Mouse (Mus musculus) embryonic facial prominence, embryonic 12.5 days (tissue): ENCODE results near the gene Samd4b. TPM values are rescaled to one million over a fixed set of nuclear protein-coding genes. Genes with fewer than 3 reads are reported as not detected.
A peak's percentile ranks its signal among the peaks of the same experiment; 100 is the strongest.

ENCODE experiments used
- ATAC-seq: fragments of 200-750 bp; cut with Nextera tagmentation; 2 replicates; pipeline ENCODE4 v1.8.0; 2017; ENCODE audit not compliant: insufficient number of reproducible peaks, insufficient read depth, low FRiP score, low TSS enrichment
- H3K27ac ChIP-seq: fragments of 300-500 bp; sonication (generic); 2 replicates; pipeline ENCODE4 v1.5.1; 2016; ENCODE audit warnings: mild to moderate bottlenecking
- H3K27me3 ChIP-seq: fragments of 300-500 bp; sonication (generic); 2 replicates; pipeline ENCODE4 v1.6.1; 2016; ENCODE audit warnings: mild to moderate bottlenecking, moderate library complexity
- H3K36me3 ChIP-seq: fragments of 300-500 bp; sonication (generic); 2 replicates; pipeline ENCODE4 v1.6.1; 2016; ENCODE audit warnings: mild to moderate bottlenecking
- H3K4me1 ChIP-seq: fragments of 300-500 bp; sonication (generic); 2 replicates; pipeline ENCODE4 v1.6.1; 2016
- H3K4me2 ChIP-seq: fragments of 300-500 bp; sonication (generic); replicated peaks from 2 replicates; pipeline ENCODE4 v1.6.1; 2016; ENCODE audit warnings: mild to moderate bottlenecking, moderate library complexity
- H3K4me3 ChIP-seq: fragments of 300-500 bp; sonication (generic); 2 replicates; pipeline ENCODE4 v1.5.1; 2016; ENCODE audit warnings: mild to moderate bottlenecking
- H3K9ac ChIP-seq: fragments of 300-500 bp; sonication (generic); 2 replicates; pipeline ENCODE4 v1.6.1; 2016; ENCODE audit warnings: mild to moderate bottlenecking, moderate library complexity
- H3K9me3 ChIP-seq: fragments of 300-500 bp; sonication (generic); 2 replicates; pipeline ENCODE4 v1.6.1; 2016; ENCODE audit warnings: mild to moderate bottlenecking, moderate library complexity
- WGBS: fragments of 180-500 bp; shearing (Covaris S2); methylation state at CpG from one replicate; pipeline ENCODE4 v1.1.7; 2016; 5-methylcytosine and 5-hydroxymethylcytosine counted together
- polyA plus RNA-seq: library from polyadenylated mRNA; unstranded; fragments of >200 nt; fragmentation: Nextera tagmentation; extraction: Ambion mirVana; gene quantifications from 2 replicates; pipeline ENCODE4 v1.2.1, GENCODE M21; 2016

Gene Samd4b
- polyA plus RNA-seq, 1 experiment from 2014 or later, result 36.6 TPM

GRCm38 (mm10) chr7:28371514-28371989, 226.4 kb downstream of the Samd4b start:
- under 1% methylated on average over 30 of the region's 43 CpGs for WGBS
- Histone ChIP-seq H3K27ac (peak overlapping the region; percentile 96), H3K4me1 (peaks cover 29% of the 10 kb centered on the region), H3K9ac (peak overlapping the region; percentile 92), H3K4me3 (peak overlapping the region; percentile 78), H3K36me3 (peaks cover 38% of the 10 kb centered on the region), H3K9me3 (no peaks in the 10 kb centered on the region), H3K4me2 (peak overlapping the region; percentile 98), H3K27me3 (no peaks in the 10 kb centered on the region)
- ATAC-seq, result no peak

- Histone ChIP-seq H3K9me3 (no peaks in the 10 kb centered on the region), H3K9ac (peak overlapping the region; percentile 92), H3K27me3 (no peaks in the 10 kb centered on the region), H3K27ac (peak overlapping the region; percentile 96), H3K36me3 (peaks cover 43% of the 10 kb centered on the region), H3K4me2 (peak overlapping the region; percentile 98), H3K4me3 (peak overlapping the region; percentile 78), H3K4me1 (peaks cover 24% of the 10 kb centered on the region)
- no peak for ATAC-seq
- WGBS, result 7% methylated on average over 11 of the region's 11 CpGs
Observed at GRCm38 (mm10) chr7:28370977-28371513, 226.9 kb downstream of the Samd4b start.

GRCm38 (mm10) chr7:28370051-28370450, 227.9 kb downstream of the Samd4b start:
- H3K4me1 ChIP-seq, result peaks cover 22% of the 10 kb centered on the region
- no peak overlapping the region for H3K27ac ChIP-seq
- peaks cover 53% of the 10 kb centered on the region for H3K36me3 ChIP-seq
- 93% methylated on average over 14 of the region's 14 CpGs for WGBS
- no peaks in the 10 kb centered on the region for H3K27me3 ChIP-seq
- H3K4me3 ChIP-seq, result peak overlapping the region; percentile 78
- peak overlapping the region; percentile 92 for H3K9ac ChIP-seq
- peak overlapping the region; percentile 98 for H3K4me2 ChIP-seq
- H3K9me3 ChIP-seq, result no peaks in the 10 kb centered on the region
- no peak for ATAC-seq

- H3K4me3 ChIP-seq, result no peak overlapping the region
- H3K4me2 ChIP-seq, result no peak overlapping the region
- H3K27ac ChIP-seq, result no peak overlapping the region
- H3K36me3 ChIP-seq, result peaks cover 69% of the 10 kb centered on the region
- H3K27me3 ChIP-seq, result no peaks in the 10 kb centered on the region
- no peak overlapping the region for H3K9ac ChIP-seq
- 88% methylated on average over 16 of the region's 16 CpGs for WGBS
- no peaks in the 10 kb centered on the region for H3K9me3 ChIP-seq
- peaks cover 17% of the 10 kb centered on the region for H3K4me1 ChIP-seq
- ATAC-seq, result no peak
Observed at GRCm38 (mm10) chr7:28368276-28368920, 229.5 kb downstream of the Samd4b start.

- no peak overlapping the region for H3K4me2 ChIP-seq
- H3K9ac ChIP-seq, result no peak overlapping the region
- H3K4me1 ChIP-seq, result peaks cover 17% of the 10 kb centered on the region
- no peaks in the 10 kb centered on the region for H3K27me3 ChIP-seq
- H3K4me3 ChIP-seq, result no peak overlapping the region
- H3K27ac ChIP-seq, result no peak overlapping the region
- no peak for ATAC-seq
- no peaks in the 10 kb centered on the region for H3K9me3 ChIP-seq
- peaks cover 74% of the 10 kb centered on the region for H3K36me3 ChIP-seq
- 91% methylated on average over 16 of the region's 16 CpGs for WGBS
Observed at GRCm38 (mm10) chr7:28367663-28368275, 230.2 kb downstream of the Samd4b start.

GRCm38 (mm10) chr7:28362441-28363060, 235.4 kb downstream of the Samd4b start:
- no peaks in the 10 kb centered on the region for H3K27me3 ChIP-seq
- peaks cover 88% of the 10 kb centered on the region for H3K36me3 ChIP-seq
- ATAC-seq, result no peak
- H3K9ac ChIP-seq, result no peak overlapping the region
- 89% methylated on average over 16 of the region's 16 CpGs for WGBS
- H3K27ac ChIP-seq, result no peak overlapping the region
- no peak overlapping the region for H3K4me3 ChIP-seq
- no peak overlapping the region for H3K4me2 ChIP-seq
- peaks cover 10% of the 10 kb centered on the region for H3K4me1 ChIP-seq
- no peaks in the 10 kb centered on the region for H3K9me3 ChIP-seq

GRCm38 (mm10) chr7:28361647-28362341, 236.2 kb downstream of the Samd4b start:
- WGBS, result 95% methylated on average over 20 of the region's 20 CpGs
- Histone ChIP-seq H3K4me2 (no peak overlapping the region), H3K9me3 (no peaks in the 10 kb centered on the region), H3K4me1 (peaks cover 18% of the 10 kb centered on the region), H3K27me3 (no peaks in the 10 kb centered on the region), H3K27ac (no peak overlapping the region), H3K4me3 (no peak overlapping the region), H3K9ac (no peak overlapping the region), H3K36me3 (peaks cover 80% of the 10 kb centered on the region)
- ATAC-seq, result no peak

GRCm38 (mm10) chr7:28360291-28360690, 237.7 kb downstream of the Samd4b start:
- peaks cover 66% of the 10 kb centered on the region for H3K36me3 ChIP-seq
- no peaks in the 10 kb centered on the region for H3K9me3 ChIP-seq
- 93% methylated on average over 6 of the region's 6 CpGs for WGBS
- H3K4me1 ChIP-seq, result peaks cover 20% of the 10 kb centered on the region
- no peak for ATAC-seq
- no peak overlapping the region for H3K4me3 ChIP-seq
- no peak overlapping the region for H3K9ac ChIP-seq
- no peak overlapping the region for H3K27ac ChIP-seq
- no peaks in the 10 kb centered on the region for H3K27me3 ChIP-seq
- no peak overlapping the region for H3K4me2 ChIP-seq

GRCm38 (mm10) chr7:28359854-28360253, 238.1 kb downstream of the Samd4b start:
- WGBS, result 94% methylated on average over 10 of the region's 10 CpGs
- no peak overlapping the region for H3K4me2 ChIP-seq
- H3K9me3 ChIP-seq, result no peaks in the 10 kb centered on the region
- peaks cover 20% of the 10 kb centered on the region for H3K4me1 ChIP-seq
- no peak overlapping the region for H3K4me3 ChIP-seq
- H3K36me3 ChIP-seq, result peaks cover 65% of the 10 kb centered on the region
- no peaks in the 10 kb centered on the region for H3K27me3 ChIP-seq
- no peak overlapping the region for H3K27ac ChIP-seq
- H3K9ac ChIP-seq, result no peak overlapping the region
- ATAC-seq, result no peak

- H3K9me3 ChIP-seq, result no peaks in the 10 kb centered on the region
- no peak for ATAC-seq
- peak overlapping the region; percentile 80 for H3K27ac ChIP-seq
- no peak overlapping the region for H3K9ac ChIP-seq
- H3K4me1 ChIP-seq, result peaks cover 20% of the 10 kb centered on the region
- 61% methylated on average over 7 of the region's 7 CpGs for WGBS
- no peaks in the 10 kb centered on the region for H3K27me3 ChIP-seq
- no peak overlapping the region for H3K4me2 ChIP-seq
- peaks cover 64% of the 10 kb centered on the region for H3K36me3 ChIP-seq
- H3K4me3 ChIP-seq, result no peak overlapping the region
Observed at GRCm38 (mm10) chr7:28358431-28358830, 239.5 kb downstream of the Samd4b start.

- 8% methylated on average over 5 of the region's 5 CpGs for WGBS
- Histone ChIP-seq H3K36me3 (peaks cover 66% of the 10 kb centered on the region), H3K4me1 (peaks cover 20% of the 10 kb centered on the region), H3K4me2 (no peak overlapping the region), H3K27me3 (no peaks in the 10 kb centered on the region), H3K9ac (no peak overlapping the region), H3K4me3 (no peak overlapping the region), H3K9me3 (no peaks in the 10 kb centered on the region), H3K27ac (peak overlapping the region; percentile 80)
- ATAC-seq, result no peak
Observed at GRCm38 (mm10) chr7:28357984-28358383, 240.0 kb downstream of the Samd4b start.
